Mouse (Mus musculus): ENCODE data around the gene Gm6169. TPM values are rescaled to one million over a fixed set of nuclear protein-coding genes. Genes with fewer than 3 reads are reported as not detected.
"Not testable (repeated sequence)": the region's sequence is repeated elsewhere in the genome, so short reads cannot be mapped to it uniquely, and the experiment has no call there.

The Gm6169 gene
- polyA plus RNA-seq, 1 experiment from 2014 or later = 0.42 TPM

GRCm38 (mm10) chr13:97121341-97121740 is 22.3 kb upstream of the Gm6169 start:
- DNase-seq (ENCODE audit: low spot score) (no peak), ATAC-seq (replicated peaks; ENCODE audit: insufficient number of reproducible peaks, low FRiP score, low TSS enrichment, low read depth) (no peak)
- no peak overlapping the region for H3K27ac ChIP-seq (replicated peaks; ENCODE audit: low read depth, low read length)
- WGBS = 76% methylated on average over 3 of the region's 3 CpGs
- no peaks in the 10 kb centered on the region for H3K9me3 ChIP-seq (replicated peaks; ENCODE audit: control insufficient read depth, low read length)
- H3K27me3 ChIP-seq (ENCODE audit: control insufficient read depth, insufficient read depth, low read length) = no peaks in the 10 kb centered on the region
- H3K4me3 ChIP-seq (ENCODE audit: low read depth, low read length) = no peak overlapping the region
- no peaks in the 10 kb centered on the region for H3K4me1 ChIP-seq (ENCODE audit: control insufficient read depth, insufficient read depth, low read length)
- H3K4me2 ChIP-seq (ENCODE audit: low read depth, low read length) = no peak overlapping the region
- H3K9ac ChIP-seq (replicated peaks; ENCODE audit: low read length) = no peak overlapping the region
- no peaks in the 10 kb centered on the region for H3K36me3 ChIP-seq (replicated peaks; ENCODE audit: control insufficient read depth, insufficient read depth, low read depth, low read length)

GRCm38 (mm10) chr13:97109046-97109445 is 10.0 kb upstream of the Gm6169 start:
- ATAC-seq (replicated peaks; ENCODE audit: insufficient number of reproducible peaks, low FRiP score, low TSS enrichment, low read depth) = no peak
- no peaks in the 10 kb centered on the region for H3K27me3 ChIP-seq (ENCODE audit: control insufficient read depth, insufficient read depth, low read length)

DNA sequence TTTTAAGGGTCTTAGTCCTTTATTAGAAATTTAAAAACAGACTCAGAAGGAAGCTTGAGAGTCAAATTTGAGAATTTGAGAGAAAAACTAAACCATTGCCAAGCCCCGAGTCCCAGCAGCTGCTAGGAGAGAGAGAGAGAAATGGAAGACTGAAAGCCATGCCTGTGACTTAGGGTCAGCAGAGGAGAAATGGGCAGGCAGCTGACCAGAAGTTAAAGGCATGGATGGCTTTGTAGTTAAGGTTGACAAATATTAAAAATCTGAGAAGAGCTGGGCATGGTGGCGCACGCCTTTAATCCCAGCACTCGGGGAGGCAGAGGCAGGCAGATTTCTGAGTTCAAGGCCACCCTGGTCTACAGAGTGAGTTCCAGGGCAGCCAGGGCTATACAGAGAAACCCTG is 8.7 kb upstream of the Gm6169 start:
- not testable (repeated sequence) for H3K4me2 ChIP-seq (ENCODE audit: low read depth, low read length); DNase-seq (ENCODE audit: low spot score); H3K4me3 ChIP-seq (ENCODE audit: low read depth, low read length); ATAC-seq (replicated peaks; ENCODE audit: insufficient number of reproducible peaks, low FRiP score, low TSS enrichment, low read depth); H3K9me3 ChIP-seq (replicated peaks; ENCODE audit: control insufficient read depth, low read length); H3K4me1 ChIP-seq (ENCODE audit: control insufficient read depth, insufficient read depth, low read length); H3K27ac ChIP-seq (replicated peaks; ENCODE audit: low read depth, low read length); H3K27me3 ChIP-seq (ENCODE audit: control insufficient read depth, insufficient read depth, low read length); H3K9ac ChIP-seq (replicated peaks; ENCODE audit: low read length); H3K36me3 ChIP-seq (replicated peaks; ENCODE audit: control insufficient read depth, insufficient read depth, low read depth, low read length)
- 97% methylated on average over 4 of the region's 4 CpGs for WGBS

More at GRCm38 (mm10) chr13:97109046-97109445, 10.0 kb upstream of the Gm6169 start:
- H3K9ac ChIP-seq (replicated peaks; ENCODE audit: low read length) = no peak overlapping the region
- H3K36me3 ChIP-seq (replicated peaks; ENCODE audit: control insufficient read depth, insufficient read depth, low read depth, low read length) = no peaks in the 10 kb centered on the region
- WGBS = 73% methylated on average over 4 of the region's 4 CpGs
- no peaks in the 10 kb centered on the region for H3K4me1 ChIP-seq (ENCODE audit: control insufficient read depth, insufficient read depth, low read length)
- no peaks in the 10 kb centered on the region for H3K9me3 ChIP-seq (replicated peaks; ENCODE audit: control insufficient read depth, low read length)
- DNase-seq (ENCODE audit: low spot score) = no peak
- no peak overlapping the region for H3K4me3 ChIP-seq (ENCODE audit: low read depth, low read length)
- H3K27ac ChIP-seq (replicated peaks; ENCODE audit: low read depth, low read length) = no peak overlapping the region
- no peak overlapping the region for H3K4me2 ChIP-seq (ENCODE audit: low read depth, low read length)

- Histone ChIP-seq H3K9me3 (replicated peaks; ENCODE audit: control insufficient read depth, low read length) (no peaks in the 10 kb centered on the region), H3K4me3 (ENCODE audit: low read depth, low read length) (no peak overlapping the region), H3K36me3 (replicated peaks; ENCODE audit: control insufficient read depth, insufficient read depth, low read depth, low read length) (no peaks in the 10 kb centered on the region), H3K27ac (replicated peaks; ENCODE audit: low read depth, low read length) (no peak overlapping the region), H3K4me1 (ENCODE audit: control insufficient read depth, insufficient read depth, low read length) (no peaks in the 10 kb centered on the region), H3K9ac (replicated peaks; ENCODE audit: low read length) (no peak overlapping the region), H3K4me2 (ENCODE audit: low read depth, low read length) (no peak overlapping the region), H3K27me3 (ENCODE audit: control insufficient read depth, insufficient read depth, low read length) (no peaks in the 10 kb centered on the region)
- 65% methylated on average over 7 of the region's 7 CpGs for WGBS
- no peak for ATAC-seq (replicated peaks; ENCODE audit: insufficient number of reproducible peaks, low FRiP score, low TSS enrichment, low read depth)
- no peak for DNase-seq (ENCODE audit: low spot score)
Observed at GRCm38 (mm10) chr13:97104996-97105395, 6.0 kb upstream of the Gm6169 start.

- DNase-seq (ENCODE audit: low spot score) = no peak
- Histone ChIP-seq H3K27ac (replicated peaks; ENCODE audit: low read depth, low read length) (no peak overlapping the region), H3K9me3 (replicated peaks; ENCODE audit: control insufficient read depth, low read length) (no peaks in the 10 kb centered on the region), H3K27me3 (ENCODE audit: control insufficient read depth, insufficient read depth, low read length) (no peaks in the 10 kb centered on the region), H3K4me3 (ENCODE audit: low read depth, low read length) (no peak overlapping the region), H3K9ac (replicated peaks; ENCODE audit: low read length) (no peak overlapping the region), H3K36me3 (replicated peaks; ENCODE audit: control insufficient read depth, insufficient read depth, low read depth, low read length) (no peaks in the 10 kb centered on the region), H3K4me2 (ENCODE audit: low read depth, low read length) (no peak overlapping the region), H3K4me1 (ENCODE audit: control insufficient read depth, insufficient read depth, low read length) (no peaks in the 10 kb centered on the region)
- ATAC-seq (replicated peaks; ENCODE audit: insufficient number of reproducible peaks, low FRiP score, low TSS enrichment, low read depth) = no peak
- 88% methylated on average over 4 of the region's 4 CpGs for WGBS
Observed at GRCm38 (mm10) chr13:97095726-97096125, 3.3 kb downstream of the Gm6169 start.

DNA sequence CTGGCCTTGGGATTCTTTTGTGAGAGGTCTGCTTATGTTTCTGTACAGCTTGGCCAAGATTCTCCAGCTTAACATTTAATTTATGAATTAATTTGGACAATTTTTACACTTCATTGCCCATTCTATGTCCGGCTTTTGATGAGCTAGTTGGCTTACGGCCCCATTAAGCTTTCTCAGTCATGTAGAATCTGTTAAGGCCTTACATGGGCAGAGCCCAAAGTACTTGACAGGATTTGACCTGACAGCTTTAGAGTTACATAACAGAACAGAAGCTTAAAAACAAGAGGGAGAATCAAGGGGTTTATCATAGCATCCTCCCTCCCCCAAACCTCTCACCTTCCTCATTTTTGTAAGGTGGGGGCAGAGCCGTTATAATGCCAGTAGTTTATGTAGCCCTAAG is 10.9 kb downstream of the Gm6169 start:
- no peak for ATAC-seq (replicated peaks; ENCODE audit: insufficient number of reproducible peaks, low FRiP score, low TSS enrichment, low read depth)
- H3K4me3 ChIP-seq (ENCODE audit: low read depth, low read length) = no peak overlapping the region

DNA sequence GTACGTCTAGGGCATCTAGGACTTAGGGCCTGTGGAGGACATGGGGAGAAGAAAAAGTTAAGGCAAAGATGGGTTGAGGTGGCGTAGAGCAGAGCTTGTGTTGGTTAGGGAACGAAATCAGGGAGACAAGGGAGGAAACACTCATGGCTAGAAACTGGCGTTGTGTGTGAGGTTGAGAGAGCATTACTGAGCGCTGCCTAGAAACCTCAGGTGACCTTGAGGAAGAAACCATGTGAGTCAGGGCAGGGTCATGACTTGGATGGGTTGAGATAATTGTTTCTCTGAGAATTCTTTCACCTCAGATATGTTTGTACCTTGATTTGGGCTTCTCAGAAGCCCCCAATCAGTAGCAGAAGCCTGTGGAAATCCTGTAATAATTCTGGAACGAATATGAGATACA is 11.6 kb downstream of the Gm6169 start:
- whole genome bisulfite sequencing = 93% methylated on average over 6 of the region's 6 CpGs
- no peaks in the 10 kb centered on the region for H3K9me3 ChIP-seq (replicated peaks; ENCODE audit: control insufficient read depth, low read length)
- H3K27ac ChIP-seq (replicated peaks; ENCODE audit: low read depth, low read length) = no peak overlapping the region
- no peaks in the 10 kb centered on the region for H3K36me3 ChIP-seq (replicated peaks; ENCODE audit: control insufficient read depth, insufficient read depth, low read depth, low read length)
- H3K4me2 ChIP-seq (ENCODE audit: low read depth, low read length) = no peak overlapping the region
- no peaks in the 10 kb centered on the region for H3K27me3 ChIP-seq (ENCODE audit: control insufficient read depth, insufficient read depth, low read length)
- DNase-seq (ENCODE audit: low spot score) (no peak), ATAC-seq (replicated peaks; ENCODE audit: insufficient number of reproducible peaks, low FRiP score, low TSS enrichment, low read depth) (no peak)
- H3K4me1 ChIP-seq (ENCODE audit: control insufficient read depth, insufficient read depth, low read length) = no peaks in the 10 kb centered on the region
- no peak overlapping the region for H3K9ac ChIP-seq (replicated peaks; ENCODE audit: low read length)
- no peak overlapping the region for H3K4me3 ChIP-seq (ENCODE audit: low read depth, low read length)

More for the DNA sequence above, 10.9 kb downstream of the Gm6169 start:
- Histone ChIP-seq H3K4me2 (ENCODE audit: low read depth, low read length) (no peak overlapping the region), H3K4me1 (ENCODE audit: control insufficient read depth, insufficient read depth, low read length) (no peaks in the 10 kb centered on the region), H3K9ac (replicated peaks; ENCODE audit: low read length) (no peak overlapping the region), H3K9me3 (replicated peaks; ENCODE audit: control insufficient read depth, low read length) (no peaks in the 10 kb centered on the region), H3K27ac (replicated peaks; ENCODE audit: low read depth, low read length) (no peak overlapping the region), H3K36me3 (replicated peaks; ENCODE audit: control insufficient read depth, insufficient read depth, low read depth, low read length) (no peaks in the 10 kb centered on the region), H3K27me3 (ENCODE audit: control insufficient read depth, insufficient read depth, low read length) (no peaks in the 10 kb centered on the region)
- DNase-seq (ENCODE audit: low spot score) = no peak
- WGBS = 80% methylated on average over 3 of the region's 3 CpGs

DNA sequence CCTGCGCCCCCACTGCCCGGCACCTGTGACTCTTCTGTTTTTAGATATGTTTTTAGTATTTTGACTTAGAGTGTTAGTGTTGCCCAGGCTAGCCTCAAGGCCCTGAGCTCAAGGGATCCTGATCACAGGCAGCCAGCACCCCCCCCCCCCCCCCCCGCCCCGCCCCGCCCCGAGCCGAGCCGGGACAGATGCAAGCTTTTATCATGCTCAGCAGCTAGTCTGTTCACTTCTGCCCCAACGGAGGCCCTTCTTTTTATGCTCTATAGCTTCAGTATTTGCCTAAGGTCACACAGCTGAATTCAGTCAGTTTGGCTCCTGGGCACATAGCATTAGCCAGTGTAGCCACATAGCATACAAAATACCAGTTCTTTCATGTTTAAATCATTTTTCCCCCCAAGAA is 12.7 kb downstream of the Gm6169 start:
- no peak for ATAC-seq (replicated peaks; ENCODE audit: insufficient number of reproducible peaks, low FRiP score, low TSS enrichment, low read depth)

More for the DNA sequence above, 12.7 kb downstream of the Gm6169 start:
- Histone ChIP-seq H3K36me3 (replicated peaks; ENCODE audit: control insufficient read depth, insufficient read depth, low read depth, low read length) (no peaks in the 10 kb centered on the region), H3K4me2 (ENCODE audit: low read depth, low read length) (no peak overlapping the region), H3K27me3 (ENCODE audit: control insufficient read depth, insufficient read depth, low read length) (no peaks in the 10 kb centered on the region), H3K4me1 (ENCODE audit: control insufficient read depth, insufficient read depth, low read length) (no peaks in the 10 kb centered on the region), H3K9me3 (replicated peaks; ENCODE audit: control insufficient read depth, low read length) (no peaks in the 10 kb centered on the region), H3K4me3 (ENCODE audit: low read depth, low read length) (no peak overlapping the region), H3K9ac (replicated peaks; ENCODE audit: low read length) (no peak overlapping the region), H3K27ac (replicated peaks; ENCODE audit: low read depth, low read length) (no peak overlapping the region)
- 64% methylated on average over 7 of the region's 9 CpGs for WGBS
- DNase-seq (ENCODE audit: low spot score) = no peak

All from embryonic facial prominence, embryonic 11.5 days (tissue).